Mouse (Mus musculus) natural killer cell, adult 2 months (primary cell): ENCODE data around the gene Asap2.

ENCODE experiments used
- DNase-seq, 2 experiments: peaks; one replicate each; pipeline ENCODE4 v3.0.0; 2022; ENCODE audit warnings: low spot score in 2 of 2

The Asap2 gene

DNA sequence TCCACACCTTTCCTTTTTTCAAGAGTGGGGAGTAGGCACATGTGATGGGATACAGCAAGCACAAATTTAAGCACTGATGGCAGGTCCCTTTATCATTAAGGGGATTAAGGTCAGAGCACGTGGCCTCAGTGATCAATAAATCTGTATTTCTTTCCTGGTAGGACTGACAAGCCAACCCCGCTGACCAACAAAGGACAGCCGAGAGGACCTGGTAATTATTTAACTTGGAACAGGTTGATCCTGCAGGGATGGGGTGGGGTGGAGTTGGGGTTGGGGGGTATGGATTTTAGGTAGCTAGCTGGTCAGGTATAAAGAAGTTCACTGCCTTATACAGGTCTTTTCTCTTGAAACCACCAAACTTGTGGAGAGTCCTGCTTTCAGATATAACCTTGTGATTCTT lies 274.7 kb downstream of the Asap2 start:
- DNase-seq: no peak

DNA sequence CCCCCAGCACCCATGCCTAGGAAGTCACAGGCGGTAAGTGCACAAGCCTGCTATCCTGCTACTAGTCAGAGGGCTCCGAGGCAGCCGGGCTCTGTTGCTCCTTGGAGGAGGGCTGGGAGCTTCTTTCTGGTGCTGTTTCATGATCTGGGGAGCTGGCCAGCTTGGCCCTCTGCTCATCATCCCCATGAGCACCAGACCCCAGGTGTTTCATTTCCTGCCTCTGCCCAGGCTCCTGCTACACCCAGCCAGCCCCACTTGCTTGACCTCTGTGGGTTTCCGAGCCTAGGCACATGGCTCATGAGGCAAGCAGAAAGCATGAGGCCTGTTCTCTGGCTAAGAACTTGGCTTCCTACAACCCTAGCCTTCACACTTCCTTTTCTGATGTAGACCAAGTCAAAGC lies 275.2 kb downstream of the Asap2 start:
- no peak for DNase-seq

- DNase-seq: peak in 1 of 2 experiments; percentile 14
These were observed 275.9 kb downstream of the Asap2 start for GRCm38 (mm10) chr12:21265946-21266783.

DNA sequence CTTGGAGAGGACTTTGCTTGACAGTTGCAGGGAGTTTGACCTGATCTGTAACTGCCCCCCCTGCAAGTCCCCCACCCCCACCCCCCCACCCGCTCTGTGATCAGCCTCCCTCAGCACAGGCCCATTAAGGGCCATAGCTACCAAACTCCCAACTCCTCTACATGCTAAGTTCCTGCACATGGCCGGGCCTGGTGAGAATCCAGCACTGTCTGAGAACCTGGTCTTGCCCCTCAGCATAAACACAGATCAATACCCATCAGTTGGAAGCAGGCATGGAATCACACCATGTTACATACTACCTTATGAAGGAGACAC lies 276.5 kb downstream of the Asap2 start:
- no peak for DNase-seq

DNA sequence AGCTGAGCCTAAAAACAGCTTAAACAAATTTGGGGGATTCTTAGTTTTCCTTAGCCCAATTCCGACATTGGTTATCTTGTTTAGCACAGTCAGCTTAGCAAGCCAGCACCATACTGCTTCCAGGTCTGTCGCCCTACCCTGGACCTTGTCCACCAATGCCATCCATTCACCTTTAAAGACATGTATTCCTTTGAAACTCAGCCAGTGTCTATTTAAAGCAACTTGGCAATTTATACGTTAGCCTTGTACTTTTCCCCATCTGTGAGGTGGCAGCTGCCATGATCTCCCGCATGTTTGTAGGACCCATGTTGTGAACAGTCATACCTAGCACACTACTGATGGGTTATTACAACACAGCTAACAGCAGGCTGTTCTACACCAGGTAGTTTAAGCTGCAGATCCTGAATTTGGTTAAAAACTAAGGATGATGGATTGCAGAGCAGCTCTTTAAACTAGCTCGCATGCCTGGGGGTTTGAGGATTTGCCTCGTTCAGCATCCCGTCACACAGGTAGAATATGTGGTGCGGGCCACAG lies 277.9 kb downstream of the Asap2 start:
- no peak for DNase-seq

GRCm38 (mm10) chr12:21274446-21274845 lies 284.2 kb downstream of the Asap2 start:
- no peak for DNase-seq

DNA sequence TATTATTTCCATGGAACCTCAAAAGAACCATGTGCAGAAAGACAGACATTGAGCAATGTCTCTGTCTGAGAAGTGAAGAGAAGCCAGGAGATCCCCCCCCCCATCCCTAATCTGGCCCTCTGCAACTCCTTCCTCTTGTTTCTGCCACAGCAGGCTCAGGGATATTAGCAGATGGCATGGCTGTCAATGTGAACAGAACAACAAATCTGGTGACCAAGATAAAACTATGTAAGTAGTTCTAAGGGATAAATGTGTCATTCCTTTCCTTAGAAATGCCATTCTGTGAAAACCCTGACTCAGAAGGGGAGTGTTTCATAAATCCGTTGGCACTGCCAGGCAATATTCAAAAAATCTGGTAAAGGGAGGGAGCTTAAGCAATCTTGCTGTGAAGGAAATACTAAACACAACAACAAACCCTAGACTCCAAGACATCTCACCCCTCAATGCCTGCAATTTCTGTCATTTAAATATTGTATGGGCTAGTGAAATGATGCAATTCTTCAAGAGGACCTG lies 287.1 kb downstream of the Asap2 start:
- DNase-seq: no peak

DNA sequence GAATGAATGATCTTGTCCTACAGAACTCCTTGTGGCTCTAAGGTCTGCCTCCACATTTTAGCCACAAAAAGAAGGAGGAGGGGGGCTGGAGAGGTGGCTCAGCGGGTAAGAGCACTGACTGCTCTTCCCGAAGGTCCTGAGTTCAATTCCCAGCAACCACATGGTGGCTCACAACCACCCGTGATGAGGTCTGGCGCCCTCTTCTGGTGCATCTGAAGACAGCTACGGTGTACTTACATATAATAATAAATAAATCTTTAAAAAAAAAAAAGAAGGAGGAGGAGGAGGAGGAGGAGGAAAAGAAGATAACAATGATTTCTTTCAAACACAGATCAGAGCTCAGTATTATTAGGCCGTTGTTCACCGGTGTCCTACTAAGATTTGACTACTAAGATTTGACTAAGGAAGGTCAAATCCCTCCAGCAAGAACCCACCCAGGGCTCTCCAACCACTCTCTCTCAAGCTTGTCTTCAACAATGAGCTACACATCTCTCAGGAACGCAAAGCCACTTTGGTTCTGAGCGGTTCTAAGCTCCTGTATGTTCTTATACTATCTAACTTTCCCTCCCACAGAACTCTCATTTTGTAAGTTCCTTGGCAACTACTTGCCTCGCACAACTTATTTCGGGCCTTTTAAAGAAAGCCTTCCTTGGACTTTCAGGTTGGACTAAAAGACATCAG lies 294.6 kb downstream of the Asap2 start, which contains the start of gene Cpsf3:
Gene Cpsf3 (plus strand): TSS at position 631 of the 681 bp plus-strand sequence.
- DNase-seq: peak in 1 of 2 experiments; percentile 5

GRCm38 (mm10) chr12:21285508-21286242 lies 295.4 kb downstream of the Asap2 start:
- DNase-seq: peak in 1 of 2 experiments; percentile 1

GRCm38 (mm10) chr12:21286243-21286622 lies 296.0 kb downstream of the Asap2 start, which contains the start of gene Itgb1bp1:
Gene Itgb1bp1, minus strand, starts transcription at chr12:21286284.
- peak; percentile 95 to 96 for DNase-seq

DNA sequence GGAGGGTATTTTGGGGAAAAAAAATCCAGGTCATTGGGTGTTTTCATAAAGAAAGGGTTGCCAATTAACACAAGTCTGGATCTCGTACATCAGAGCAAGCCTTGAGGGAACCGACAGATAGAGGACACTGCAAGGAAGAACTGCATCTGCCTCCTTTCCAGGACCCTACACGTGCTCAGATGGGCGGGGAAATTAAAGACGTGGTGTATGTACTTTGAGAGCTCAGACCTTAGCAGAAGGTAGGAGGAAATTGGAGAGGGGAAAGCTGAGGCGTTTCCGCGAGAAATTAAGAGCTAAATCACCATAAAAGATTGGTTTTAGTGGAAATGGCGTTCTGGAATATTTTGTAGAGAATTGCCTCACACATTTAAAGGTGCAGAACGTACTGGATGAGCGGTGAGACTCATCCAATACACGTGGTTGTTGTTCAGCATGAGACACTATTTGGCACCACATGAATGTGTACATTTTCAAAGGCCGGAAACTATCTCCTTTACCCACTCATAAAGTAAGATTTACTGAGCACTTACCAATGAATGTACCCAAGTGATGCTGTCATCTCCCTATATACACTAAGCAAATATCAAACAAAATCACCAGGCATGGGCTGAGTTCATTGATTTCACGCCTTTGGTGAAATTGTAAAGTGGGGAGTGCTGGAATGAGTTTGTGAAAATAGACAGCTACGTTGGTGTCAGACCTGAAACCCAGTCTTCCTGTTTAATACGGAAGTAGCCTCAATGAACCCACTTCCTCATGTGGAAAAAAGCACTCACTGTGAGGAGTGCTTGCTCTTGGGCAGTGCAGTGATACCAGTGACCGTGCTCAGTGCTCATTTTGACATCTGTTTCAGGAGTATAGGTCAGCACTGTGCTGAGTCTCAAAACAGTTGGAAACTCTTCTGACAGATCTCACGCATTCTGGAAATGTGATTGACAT lies 296.7 kb downstream of the Asap2 start:
- DNase-seq: peak; percentile 39 to 41

DNA sequence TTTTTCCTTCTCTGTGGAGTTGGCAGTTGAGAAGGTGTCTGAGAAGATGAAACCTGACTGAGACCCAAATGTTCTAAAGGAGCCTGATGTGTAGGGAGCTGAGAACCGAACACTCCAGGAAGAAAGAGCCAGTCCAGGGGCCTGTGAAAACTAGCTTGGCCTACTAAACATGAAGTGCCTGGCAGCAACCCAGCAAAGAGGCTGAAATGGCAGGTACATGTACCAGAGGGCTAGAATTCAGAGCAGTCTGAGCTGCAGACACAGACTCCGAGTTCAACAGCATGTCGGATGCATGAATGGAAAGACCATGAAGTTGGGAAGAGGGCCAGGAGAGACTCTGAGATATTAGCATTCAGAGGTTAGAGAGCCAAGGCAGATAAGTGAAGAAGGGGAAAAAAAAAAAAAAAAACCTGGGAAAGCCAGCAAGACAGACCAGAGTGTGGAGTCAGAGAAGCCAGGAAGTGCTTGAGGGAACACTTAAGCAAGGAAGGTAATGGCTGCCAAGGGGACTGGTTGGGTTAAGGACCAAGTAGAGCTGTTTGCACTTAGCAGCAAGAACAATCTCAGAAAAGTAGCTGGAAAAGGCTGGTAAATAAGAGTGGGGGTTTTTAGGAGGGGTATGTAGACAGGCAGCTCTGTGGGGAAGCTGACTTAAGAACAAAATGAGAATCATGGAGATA lies 298.6 kb downstream of the Asap2 start:
- no peak for DNase-seq

DNA sequence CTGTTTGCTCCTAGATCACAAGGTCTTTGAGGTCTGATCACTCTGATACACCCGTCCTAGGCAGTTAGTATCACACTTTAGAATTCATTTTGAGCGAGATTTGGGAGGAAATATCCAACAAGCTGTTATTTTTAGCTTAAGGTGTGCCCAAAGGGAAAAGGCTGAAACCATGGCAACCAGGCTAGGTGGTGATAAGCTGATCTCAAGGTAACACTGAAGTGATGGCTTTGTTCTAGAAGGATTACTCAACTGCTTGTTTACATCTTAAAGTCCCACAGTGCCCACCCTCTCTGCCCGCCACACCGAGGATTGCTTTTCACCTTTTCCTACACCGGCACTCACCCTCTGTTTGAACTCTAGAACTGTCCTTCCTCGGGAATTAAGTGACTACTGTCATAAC lies 299.4 kb downstream of the Asap2 start:
- no peak for DNase-seq

- no peak for DNase-seq
These were observed 308.6 kb downstream of the Asap2 start for GRCm38 (mm10) chr12:21298856-21299255.

DNA sequence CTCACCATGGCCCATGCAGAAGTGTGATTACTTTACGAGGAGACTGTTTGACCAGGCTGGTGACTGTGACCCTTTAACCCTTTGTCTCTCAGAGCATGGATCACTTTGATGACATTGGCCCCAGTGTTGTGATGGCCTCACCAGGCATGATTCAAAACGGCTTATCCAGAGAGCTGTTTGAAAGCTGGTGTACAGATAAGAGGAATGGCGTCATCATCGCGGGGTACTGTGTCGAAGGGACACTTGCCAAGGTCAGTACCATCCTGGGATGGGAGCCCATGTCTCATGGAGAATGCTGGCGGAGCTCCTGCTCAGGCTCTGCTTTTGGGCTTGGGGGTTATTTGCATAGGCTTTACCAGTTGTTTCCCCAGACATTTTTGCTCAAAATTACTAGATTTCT lies 311.1 kb downstream of the Asap2 start:
- DNase-seq: no peak

- DNase-seq: no peak
These were observed 311.7 kb downstream of the Asap2 start for GRCm38 (mm10) chr12:21301932-21302331.

- DNase-seq: no peak
These were observed 312.1 kb downstream of the Asap2 start for GRCm38 (mm10) chr12:21302361-21302783.

DNA sequence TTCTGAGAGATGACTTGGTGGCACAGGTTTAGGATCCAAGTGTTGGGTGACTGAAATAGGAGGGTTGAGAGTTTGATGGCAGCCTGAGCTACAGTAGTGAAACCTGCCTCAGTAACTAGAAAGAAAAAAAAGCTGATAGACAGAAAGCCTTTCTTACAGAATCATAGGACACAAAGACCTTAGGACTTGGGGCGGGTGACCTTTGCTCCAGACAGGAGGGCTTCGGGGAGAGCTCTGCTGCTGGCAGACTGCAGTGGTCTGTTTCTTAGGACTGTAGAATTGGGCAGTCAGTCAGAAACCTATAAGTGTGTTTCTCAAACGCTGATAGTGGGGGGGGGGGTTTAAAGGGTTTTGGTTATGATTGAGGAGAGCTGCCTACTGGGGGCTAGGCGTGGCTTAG lies 315.5 kb downstream of the Asap2 start:
- DNase-seq: no peak

- no peak for DNase-seq
These were observed 316.5 kb downstream of the Asap2 start for GRCm38 (mm10) chr12:21306721-21307120.

DNA sequence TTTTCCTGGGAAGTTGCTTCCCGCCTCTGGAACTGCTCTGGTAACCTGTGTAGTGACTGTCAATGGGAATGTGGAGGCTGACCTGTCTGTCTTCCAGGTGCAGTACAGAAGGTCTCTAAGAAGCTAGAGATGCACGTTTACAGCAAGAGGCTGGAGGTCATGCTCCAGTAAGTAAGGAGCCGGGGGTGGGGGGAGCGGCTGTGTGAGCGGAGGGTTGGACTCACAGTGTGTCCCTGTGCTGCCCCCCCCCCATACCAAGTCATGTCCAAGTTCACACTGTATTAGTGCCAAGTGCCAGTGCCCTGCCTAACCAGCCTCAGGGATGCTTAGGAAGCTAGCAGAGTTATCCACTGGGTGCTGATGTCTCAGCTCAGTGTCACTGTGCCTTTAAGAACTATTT lies 321.9 kb downstream of the Asap2 start:
- no peak for DNase-seq
